Mouse (Mus musculus) MEL (cell line): ENCODE data around the gene Camta1. TPM values are rescaled to one million over a fixed set of nuclear protein-coding genes. Genes with fewer than 3 reads are reported as not detected.

Experiments used
- DNase-seq: peaks from one replicate; pipeline ENCODE4 v3.0.0; 2011; ENCODE audit warnings: low read depth, low spot score
- H3K27ac ChIP-seq: 2 replicates; pipeline ENCODE4 v1.5.1; 2012; ENCODE audit warnings: low read depth, mild to moderate bottlenecking, control low read depth, low read length, moderate library complexity; ENCODE audit not compliant: control insufficient read depth
- H3K27me3 ChIP-seq, 2 experiments: fragments of 150-350 bp in 1 of 2; sonication (generic) in 1 of 2; 2 replicates each; pipeline ENCODE4 v1.6.1; 2012; ENCODE audit warnings: low read length in 2 of 2, mild to moderate bottlenecking in 2 of 2, improper control_type of control experiment in 1 of 2, moderate library complexity in 1 of 2; ENCODE audit not compliant: insufficient read depth in 2 of 2, control insufficient read depth in 1 of 2
- H3K36me3 ChIP-seq, 2 experiments: 2 replicates each; pipeline ENCODE4 v1.6.1; 2012 to 2014; ENCODE audit warnings: low read length in 2 of 2, improper control_type of control experiment in 1 of 2, inconsistent platforms in 1 of 2, mild to moderate bottlenecking in 1 of 2; ENCODE audit not compliant: insufficient read depth in 2 of 2, control insufficient read depth in 1 of 2
- H3K4me1 ChIP-seq, 2 experiments: fragments of 150-350 bp in 1 of 2; sonication (generic) in 1 of 2; 2 replicates each; pipeline ENCODE4 v1.6.1; 2012; ENCODE audit warnings: low read length in 2 of 2, improper control_type of control experiment in 1 of 2, mild to moderate bottlenecking in 1 of 2; ENCODE audit not compliant: insufficient read depth in 2 of 2, control insufficient read depth in 1 of 2
- H3K4me3 ChIP-seq, 2 experiments: fragments of 150-350 bp in 1 of 2; sonication (generic) in 1 of 2; 2 replicates each; pipeline ENCODE4 v1.5.1; 2012; ENCODE audit warnings: low read depth in 2 of 2, low read length in 2 of 2, mild to moderate bottlenecking in 2 of 2, moderate library complexity in 2 of 2, control low read depth in 1 of 2, improper control_type of control experiment in 1 of 2; ENCODE audit not compliant: control insufficient read depth in 1 of 2, insufficient read depth in 1 of 2
- H3K79me2 ChIP-seq: 2 replicates; pipeline ENCODE4 v1.6.1; 2012; ENCODE audit warnings: mild to moderate bottlenecking, low read length, moderate library complexity; ENCODE audit not compliant: control insufficient read depth, poor library complexity, insufficient read depth
- H3K9ac ChIP-seq: 2 replicates; pipeline ENCODE4 v1.6.1; 2012; ENCODE audit warnings: low read depth, mild to moderate bottlenecking, control low read depth, low read length, moderate library complexity; ENCODE audit not compliant: control insufficient read depth, poor library complexity, severe bottlenecking
- H3K9me3 ChIP-seq: fragments of 150-350 bp; sonication (generic); replicated peaks from 2 replicates; pipeline ENCODE4 v1.6.1; 2012; ENCODE audit warnings: mild to moderate bottlenecking, low read length, improper control_type of control experiment, moderate library complexity; ENCODE audit not compliant: insufficient read depth
- BHLHE40 ChIP-seq: IDR thresholded peaks from 2 replicates; pipeline ENCODE4 v1.6.1; 2012; ENCODE audit warnings: low read depth, mild to moderate bottlenecking, inconsistent platforms, low read length, improper control_type of control experiment, borderline replicate concordance
- CHD1 ChIP-seq: IDR thresholded peaks from 2 replicates; pipeline ENCODE4 v1.6.1; 2012; ENCODE audit warnings: low read depth, mild to moderate bottlenecking, inconsistent platforms, low read length, improper control_type of control experiment
- CTCF ChIP-seq, 3 experiments: IDR thresholded peaks in 2 of 3; conservative IDR thresholded peaks in 1 of 3; 2 replicates each; pipeline ENCODE4 v1.5.1; 2011 to 2012; ENCODE audit warnings: low read length in 3 of 3, low read depth in 2 of 3, mild to moderate bottlenecking in 2 of 3, improper control_type of control experiment in 1 of 3, inconsistent platforms in 1 of 3, mixed read lengths in 1 of 3, moderate library complexity in 1 of 3; ENCODE audit not compliant: control insufficient read depth in 1 of 3, insufficient read depth in 1 of 3, poor library complexity in 1 of 3, severe bottlenecking in 1 of 3
- E2F4 ChIP-seq: IDR thresholded peaks from 2 replicates; pipeline ENCODE4 v1.6.1; 2011; ENCODE audit warnings: low read depth, low read length, improper control_type of control experiment, borderline replicate concordance
- ELF1 ChIP-seq: IDR thresholded peaks from 2 replicates; pipeline ENCODE4 v1.6.1; 2014; ENCODE audit warnings: low read depth, mild to moderate bottlenecking, inconsistent platforms, low read length, improper control_type of control experiment, moderate library complexity
- ETS1 ChIP-seq: IDR thresholded peaks from 2 replicates; pipeline ENCODE4 v1.6.1; 2012; ENCODE audit warnings: low read depth, mild to moderate bottlenecking, inconsistent platforms, low read length, improper control_type of control experiment, moderate library complexity
- GABPA ChIP-seq: IDR thresholded peaks from 2 replicates; pipeline ENCODE4 v1.6.1; 2012; ENCODE audit warnings: low read depth, mild to moderate bottlenecking, inconsistent platforms, low read length, improper control_type of control experiment, moderate library complexity
- KAT2A ChIP-seq: conservative IDR thresholded peaks from 2 replicates; pipeline ENCODE4 v1.6.1; 2012; ENCODE audit warnings: low read depth, low read length, improper control_type of control experiment, inconsistent platforms
- MAX ChIP-seq: IDR thresholded peaks from 2 replicates; pipeline ENCODE4 v1.6.1; 2011; ENCODE audit warnings: low read length, improper control_type of control experiment
- MAZ ChIP-seq: IDR thresholded peaks from 2 replicates; pipeline ENCODE4 v1.6.1; 2012; ENCODE audit warnings: low read depth, mild to moderate bottlenecking, inconsistent platforms, low read length, improper control_type of control experiment
- MEF2A ChIP-seq: IDR thresholded peaks from 2 replicates; pipeline ENCODE4 v1.6.1; 2014; ENCODE audit warnings: low read depth, mild to moderate bottlenecking, inconsistent platforms, low read length, improper control_type of control experiment; ENCODE audit not compliant: poor library complexity, insufficient replicate concordance, severe bottlenecking; ENCODE audit errors: extremely low read depth
- MYB ChIP-seq: IDR thresholded peaks from 2 replicates; pipeline ENCODE4 v1.6.1; 2011; ENCODE audit warnings: mild to moderate bottlenecking, low read depth, low read length, improper control_type of control experiment
- NRF1 ChIP-seq: IDR thresholded peaks from 2 replicates; pipeline ENCODE4 v1.6.1; 2014; ENCODE audit warnings: low read depth, mild to moderate bottlenecking, inconsistent platforms, low read length, improper control_type of control experiment, moderate library complexity; ENCODE audit not compliant: poor library complexity, insufficient read depth, severe bottlenecking
- POLR2A ChIP-seq, 2 experiments: IDR thresholded peaks; 2 replicates each; pipeline ENCODE4 v1.6.1; 2011 to 2012; ENCODE audit warnings: low read length in 2 of 2, mild to moderate bottlenecking in 2 of 2, control low read depth in 1 of 2, improper control_type of control experiment in 1 of 2, low read depth in 1 of 2, moderate library complexity in 1 of 2; ENCODE audit not compliant: control insufficient read depth in 1 of 2, insufficient read depth in 1 of 2, poor library complexity in 1 of 2
- SIN3A ChIP-seq: IDR thresholded peaks from 2 replicates; pipeline ENCODE4 v1.6.1; 2012; ENCODE audit warnings: low read length, improper control_type of control experiment, inconsistent platforms
- SMC3 ChIP-seq: IDR thresholded peaks from 2 replicates; pipeline ENCODE4 v1.6.1; 2011; ENCODE audit warnings: low read depth, low read length, improper control_type of control experiment
- TAL1 ChIP-seq: IDR thresholded peaks from 2 replicates; pipeline ENCODE4 v1.6.1; 2012; ENCODE audit warnings: mild to moderate bottlenecking, inconsistent platforms, low read length, moderate library complexity, mixed read lengths
- TBP ChIP-seq: IDR thresholded peaks from 2 replicates; pipeline ENCODE4 v1.8.0; 2011; ENCODE audit warnings: low read depth, low read length, improper control_type of control experiment
- ZNF384 ChIP-seq: IDR thresholded peaks from 2 replicates; pipeline ENCODE4 v1.6.1; 2012; ENCODE audit warnings: low read depth, mild to moderate bottlenecking, inconsistent platforms, low read length, improper control_type of control experiment
- polyA plus RNA-seq, 2 experiments: library from polyadenylated mRNA; stranded (reverse) in 1 of 2; unstranded in 1 of 2; fragments of >175 nt in 1 of 2; fragments of >200 nt in 1 of 2; gene quantifications; 2 replicates each; pipeline versions ENCODE4 v1.2.1 to v1.2.4; 2012; ENCODE audit warnings: low replicate concordance in 2 of 2, low read depth in 1 of 2; ENCODE audit not compliant: insufficient read length in 2 of 2, insufficient read depth in 1 of 2, missing spikeins in 1 of 2
- total RNA-seq: library from RNA; depleted of rRNA; stranded (reverse); fragments of 300-350 nt; gene quantifications from 2 replicates; pipeline ENCODE4 v1.2.3, GENCODE M21; 2012

Camta1 gene
- total and polyA plus RNA-seq, 3 experiments, result 28.2 to 87.5 TPM; not detected in 1

DNA sequence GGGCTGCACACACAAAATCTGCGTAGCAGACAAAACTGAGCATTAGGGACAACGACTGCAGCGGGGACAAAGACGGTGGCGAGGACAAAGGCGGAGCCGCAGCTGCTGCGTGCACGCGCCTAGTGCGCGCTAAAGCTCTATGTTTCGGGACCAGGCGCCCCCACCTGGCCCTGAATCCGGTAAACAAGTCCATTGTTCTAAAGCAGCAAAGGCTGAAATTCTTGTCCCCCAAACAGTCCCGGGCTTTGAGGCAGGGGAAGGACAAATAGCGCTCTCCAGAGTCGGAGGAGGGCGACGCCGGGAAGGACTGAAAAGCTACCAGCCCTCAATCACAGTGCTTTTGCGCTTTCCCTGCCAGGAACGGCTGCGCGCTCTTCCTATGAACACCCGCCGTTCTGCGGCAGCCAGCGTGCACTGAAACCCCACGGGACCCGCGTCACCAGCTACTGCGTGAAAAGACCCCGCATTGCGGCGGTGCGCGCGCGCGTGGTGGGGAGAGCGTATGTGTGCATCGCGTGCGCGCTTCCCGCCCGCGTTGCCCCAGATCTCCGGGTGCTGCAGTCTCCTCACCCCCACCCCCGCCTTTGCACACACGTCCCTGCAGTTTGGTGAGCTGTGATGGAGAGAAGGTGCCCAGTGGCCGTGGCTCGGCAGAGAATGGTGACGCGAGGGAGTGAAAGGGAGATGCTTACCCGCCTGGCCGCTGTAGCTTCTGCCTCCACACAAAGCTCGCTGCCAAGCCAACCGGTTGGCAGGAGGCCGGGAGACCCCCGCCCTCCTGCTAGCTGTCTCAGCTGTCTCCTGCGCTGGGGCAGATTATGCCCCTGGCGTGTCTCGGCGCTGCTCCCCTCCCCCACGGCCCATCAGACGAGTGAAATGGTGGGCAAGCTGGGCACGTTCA, 732.8 kb downstream of the Camta1 start (continued):
- TF ChIP-seq E2F4, result no peak

DNA sequence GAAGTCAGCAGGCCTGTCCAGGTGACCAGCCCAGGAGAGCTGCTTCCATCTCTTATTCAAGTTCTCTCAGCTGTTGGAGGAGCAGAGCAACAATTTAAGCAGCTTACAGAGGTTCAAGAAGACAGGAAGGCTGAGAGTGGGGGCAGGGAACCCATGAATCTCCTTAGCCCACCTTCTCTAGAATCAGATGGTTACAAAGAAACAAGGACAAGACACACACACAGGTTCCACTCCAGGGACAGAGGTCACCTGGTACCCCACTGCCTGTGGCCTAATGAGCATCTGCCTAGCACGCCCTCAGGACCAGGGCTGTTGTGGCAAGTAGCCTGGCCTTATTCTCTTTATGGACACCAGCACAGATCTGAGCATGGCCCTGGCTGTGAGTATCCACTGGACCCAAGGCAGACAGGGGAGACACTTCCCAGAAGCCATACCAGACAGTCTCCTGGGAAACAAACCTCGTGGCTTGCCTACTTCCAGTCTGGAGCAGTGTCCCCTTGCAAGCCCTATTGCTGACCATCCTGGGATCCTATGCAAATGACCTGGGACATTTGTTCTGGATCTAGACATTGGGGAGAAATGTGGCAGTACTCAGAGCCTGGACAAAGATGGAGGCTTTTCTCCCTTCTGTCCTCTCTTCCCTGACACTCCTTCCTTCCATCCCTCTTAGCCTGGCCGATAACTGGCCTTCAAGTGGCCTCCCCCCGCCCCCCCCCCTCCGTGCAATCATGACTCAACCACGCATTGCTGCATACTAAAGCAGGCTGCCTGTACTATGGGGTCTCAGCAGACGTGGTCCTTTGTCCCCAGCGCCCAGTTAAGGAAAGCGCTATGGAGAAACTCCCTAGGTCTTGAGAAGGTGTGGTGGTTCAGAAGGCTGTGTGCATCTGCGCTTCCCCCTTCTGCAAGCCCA, 733.8 kb downstream of the Camta1 start:
- DNase-seq, result no peak
- Histone ChIP-seq H3K27me3 (no peaks in the 10 kb centered on the region), H3K36me3 (no peaks in the 10 kb centered on the region), H3K4me1 (no peaks in the 10 kb centered on the region), H3K9me3 (no peaks in the 10 kb centered on the region), H3K27ac (no peak overlapping the region), H3K4me3 (no peak overlapping the region), H3K79me2 (no peaks in the 10 kb centered on the region), H3K9ac (no peak overlapping the region)
- TF ChIP-seq MAZ, result no peak
- no peak for TF ChIP-seq TBP
- no peak for TF ChIP-seq BHLHE40
- no peak for TF ChIP-seq POLR2A (IDR thresholded peaks at IDR 0.05; ENCODE audit: control insufficient read depth in 1 of 2, insufficient read depth in 1 of 2, low read depth in 1 of 2, low read length in 2 of 2, poor library complexity in 1 of 2)

DNA sequence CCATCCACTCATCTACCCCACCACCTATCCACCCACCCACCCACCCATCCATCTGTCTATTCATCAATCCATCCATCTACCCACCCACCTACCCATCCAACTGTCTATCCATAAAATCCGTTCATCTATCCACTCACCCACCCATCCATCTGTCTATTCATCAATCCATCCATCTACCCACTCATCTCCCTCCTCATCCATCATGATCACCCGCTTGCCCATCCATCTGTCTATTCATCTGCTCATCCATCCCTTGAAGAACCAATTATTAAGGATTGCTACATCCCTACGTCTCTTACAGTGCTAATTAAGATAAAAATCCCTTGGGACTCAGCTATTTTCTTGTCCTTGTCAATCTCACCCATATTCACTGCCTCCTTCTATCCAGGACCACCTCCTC, 742.8 kb downstream of the Camta1 start:
- H3K9me3 ChIP-seq, result no peaks in the 10 kb centered on the region
- H3K27me3 ChIP-seq, result no peaks in the 10 kb centered on the region
- H3K4me3 ChIP-seq, result no peak overlapping the region
- H3K79me2 ChIP-seq, result no peaks in the 10 kb centered on the region
- TF ChIP-seq ETS1 (no peak), KAT2A (no peak), MEF2A (no peak), GABPA (no peak), CHD1 (no peak), MAX (no peak), ELF1 (no peak), MYB (no peak), ZNF384 (no peak), POLR2A (IDR thresholded peaks at IDR 0.05; ENCODE audit: control insufficient read depth in 1 of 2, insufficient read depth in 1 of 2, low read depth in 1 of 2, low read length in 2 of 2, poor library complexity in 1 of 2) (no peak), CTCF (IDR thresholded peaks at IDR 0.05 in 2 of 3, conservative IDR thresholded peaks at IDR 0.05 in 1 of 3; ENCODE audit: control insufficient read depth in 1 of 3, insufficient read depth in 1 of 3, low read depth in 2 of 3, low read length in 3 of 3, poor library complexity in 1 of 3, severe bottlenecking in 1 of 3) (no peak), SIN3A (no peak), E2F4 (no peak), NRF1 (no peak), BHLHE40 (no peak), SMC3 (no peak), TAL1 (no peak)
- DNase-seq, result no peak
- no peaks in the 10 kb centered on the region for H3K4me1 ChIP-seq
- H3K36me3 ChIP-seq, result no peaks in the 10 kb centered on the region
- no peak overlapping the region for H3K27ac ChIP-seq
- H3K9ac ChIP-seq, result no peak overlapping the region
